Mouse (Mus musculus) natural killer cell, adult 2 months (primary cell): ENCODE results near the gene Vps37c.

Source experiments
- DNase-seq, 2 experiments: peaks; one replicate each; pipeline ENCODE4 v3.0.0; 2022; ENCODE audit warnings: low spot score in 2 of 2

Vps37c gene

GRCm38 (mm10) chr19:10689470-10690166, 1.1 kb downstream of the Vps37c start:
- no peak for DNase-seq

DNA sequence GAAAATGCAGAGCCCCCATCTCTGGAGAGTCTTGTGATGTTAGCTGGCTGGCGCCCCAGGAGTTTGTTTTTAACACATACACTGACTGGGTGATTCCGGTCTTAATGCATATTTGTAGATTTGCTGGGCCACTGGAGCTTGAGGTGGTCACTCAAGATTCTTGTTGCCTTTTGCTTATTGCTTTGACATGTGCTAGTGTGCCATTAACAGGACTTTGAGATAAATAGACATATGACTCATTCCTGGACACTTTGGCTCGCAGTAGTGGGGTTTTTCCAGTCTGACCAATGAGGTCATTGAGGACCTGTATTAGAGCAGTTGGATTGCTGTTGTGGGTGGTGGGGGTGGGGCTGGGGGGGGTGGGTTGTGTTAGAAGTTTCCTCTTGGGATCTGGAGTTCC, 1.8 kb downstream of the Vps37c start:
- peak in 1 of 2 experiments; percentile 34 for DNase-seq

DNA sequence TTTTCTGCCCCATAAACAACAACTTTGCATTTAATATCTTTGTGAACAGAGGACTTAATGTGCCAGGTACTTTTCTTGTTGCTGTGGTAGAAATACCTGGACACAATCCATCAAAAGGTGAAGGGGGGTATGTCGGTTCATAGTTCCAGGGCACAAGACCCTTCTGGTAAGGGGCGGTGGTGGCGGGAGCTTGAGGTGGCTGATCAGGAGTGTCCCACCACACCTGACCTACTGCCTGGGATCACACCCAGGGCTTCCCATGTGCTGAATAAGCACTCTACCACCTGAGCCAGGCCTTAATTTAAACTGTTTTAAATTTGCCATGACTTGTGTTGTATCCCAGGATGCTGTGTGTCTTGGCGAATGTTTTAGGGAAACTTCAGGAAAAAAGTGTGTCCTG, 2.6 kb downstream of the Vps37c start:
- DNase-seq, result no peak

GRCm38 (mm10) chr19:10691660-10692059, 3.1 kb downstream of the Vps37c start:
- no peak for DNase-seq

DNA sequence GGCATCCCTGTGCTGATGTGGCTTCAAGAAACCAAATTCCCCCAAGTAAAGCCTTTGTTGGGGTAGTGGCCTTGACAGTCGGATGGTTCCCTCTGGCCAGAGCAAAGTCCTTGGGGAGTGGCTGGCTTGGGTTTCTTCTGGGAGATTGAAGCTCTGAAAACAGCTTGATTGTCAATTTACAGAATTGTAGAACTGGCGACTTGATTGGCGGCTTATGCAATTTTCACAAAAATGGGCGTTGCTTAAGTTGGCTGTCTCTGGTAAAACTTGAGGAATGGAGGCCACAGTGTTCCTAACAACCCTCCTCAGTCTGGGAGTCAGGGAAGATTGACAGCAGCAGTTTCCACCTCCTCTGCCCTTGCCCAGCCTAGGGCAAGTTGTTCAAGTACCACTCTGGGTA, 3.8 kb downstream of the Vps37c start:
- no peak for DNase-seq

DNA sequence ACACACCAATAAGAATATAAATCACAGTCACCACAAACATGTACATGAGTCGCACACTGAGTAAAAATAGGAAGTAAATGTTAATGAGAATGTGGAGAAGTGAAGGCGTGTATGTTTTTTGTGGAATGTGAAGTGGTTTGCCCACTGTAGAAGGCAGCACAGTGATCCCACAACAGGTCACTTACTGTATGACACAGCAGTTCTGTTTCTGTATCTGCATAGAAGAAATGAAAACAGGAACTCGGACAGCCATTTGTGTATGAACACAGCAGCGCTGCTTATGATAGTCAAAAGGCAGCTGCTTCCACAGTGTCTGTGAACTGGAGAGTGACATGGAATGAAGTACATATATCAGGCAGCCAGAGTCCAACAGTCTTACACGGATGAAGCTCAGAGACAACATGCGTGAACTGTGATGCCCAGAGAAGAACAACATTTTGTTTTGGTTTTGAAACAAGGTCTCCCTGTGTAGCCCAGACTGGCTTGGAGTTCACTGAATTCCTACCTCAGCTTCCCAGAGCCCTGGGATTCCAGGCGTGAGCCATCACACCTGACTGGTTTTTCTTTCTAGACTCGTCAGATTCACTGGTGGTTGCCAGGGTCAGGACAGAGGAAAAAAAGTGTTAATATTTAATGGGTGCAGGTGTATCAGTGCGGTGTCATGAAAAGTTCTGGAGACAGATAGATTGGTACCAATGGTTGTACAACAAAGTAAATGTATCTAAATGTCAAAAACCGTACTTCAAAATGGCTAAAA, 5.6 kb downstream of the Vps37c start:
- DNase-seq, result no peak

GRCm38 (mm10) chr19:10695801-10696200, 7.3 kb downstream of the Vps37c start:
- DNase-seq, result no peak

DNA sequence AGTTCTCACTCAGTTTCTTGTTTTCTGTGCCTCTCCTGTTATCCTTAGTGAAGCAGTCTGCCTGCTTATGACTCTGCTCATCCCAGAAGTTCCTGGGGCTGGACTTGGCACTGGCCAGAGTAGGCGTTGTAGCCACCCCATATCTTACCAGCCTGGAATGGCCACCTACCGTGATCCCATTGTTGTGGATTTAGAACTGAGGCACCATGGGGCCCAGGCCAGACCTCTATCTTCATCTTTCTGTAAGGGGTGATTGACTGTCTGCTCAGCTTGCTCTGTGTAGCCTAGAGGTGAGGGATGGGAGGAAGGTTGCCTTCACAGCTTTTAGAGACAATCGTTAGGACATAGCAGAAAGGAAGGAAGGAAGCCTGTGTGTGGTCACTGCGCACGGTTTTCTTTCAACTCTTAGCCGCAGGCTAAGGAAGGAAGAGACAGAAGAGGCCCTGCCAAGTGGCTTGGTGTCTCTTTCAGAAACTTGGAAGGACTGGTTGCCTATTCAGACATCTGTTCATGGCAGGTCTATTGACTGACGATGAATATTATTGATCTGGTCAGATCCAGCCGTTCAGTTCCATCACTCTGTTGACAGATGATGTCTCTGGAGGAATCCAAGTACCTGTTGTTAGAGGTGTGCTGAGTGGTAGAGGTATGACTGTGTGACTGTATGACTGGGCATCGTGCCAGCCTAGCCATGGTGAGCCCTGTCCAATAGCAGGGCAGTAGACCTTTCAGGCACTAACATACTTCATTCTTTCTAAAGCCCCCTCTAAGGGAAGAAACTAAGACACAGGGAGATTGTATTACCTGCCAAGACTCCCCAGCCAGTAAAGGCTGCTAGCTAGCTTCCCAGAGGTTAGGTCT, 9.8 kb downstream of the Vps37c start:
- peak in 1 of 2 experiments; percentile 49 for DNase-seq

DNA sequence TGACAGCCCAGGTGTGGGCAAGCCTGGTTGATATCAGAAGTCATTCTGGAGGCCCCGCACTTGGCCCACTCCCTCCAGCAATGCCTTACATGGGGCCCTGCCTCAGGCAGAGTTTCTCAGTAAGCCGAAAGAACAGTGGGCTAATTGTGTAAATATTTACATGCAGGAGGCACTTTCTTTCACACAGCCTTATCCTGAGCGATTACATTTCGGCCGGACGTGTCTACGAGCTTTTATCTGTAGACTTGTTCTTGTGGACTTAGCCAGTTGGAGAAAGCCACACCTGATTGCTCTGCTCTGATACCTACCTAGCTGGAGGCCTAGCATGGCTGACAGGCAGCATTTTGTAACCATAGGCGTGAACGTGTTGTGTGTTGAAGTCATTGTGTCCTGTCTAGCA, 11.3 kb downstream of the Vps37c start:
- DNase-seq, result no peak

- DNase-seq, result no peak
These were observed 12.6 kb downstream of the Vps37c start for GRCm38 (mm10) chr19:10701013-10701726.

DNA sequence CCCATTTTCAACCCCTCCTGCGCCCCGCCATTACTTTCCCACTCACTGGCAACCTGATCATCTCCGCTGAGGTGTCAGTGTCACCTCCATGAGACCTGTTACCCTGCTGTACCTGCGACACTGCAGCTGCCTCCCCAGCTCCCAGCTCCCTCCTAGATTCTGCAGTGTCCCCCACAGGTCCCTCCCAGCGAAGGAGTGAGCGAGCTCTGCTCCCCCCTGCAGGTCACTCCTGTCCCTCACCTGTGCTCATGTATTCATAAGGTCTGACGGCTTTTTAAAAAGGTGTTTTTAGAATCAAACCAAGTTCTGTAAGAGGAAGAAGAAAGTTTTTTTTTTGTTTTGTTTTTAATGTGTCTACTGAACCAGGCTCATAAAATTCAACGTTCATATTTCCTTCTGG, 13.6 kb downstream of the Vps37c start:
- DNase-seq, result no peak

DNA sequence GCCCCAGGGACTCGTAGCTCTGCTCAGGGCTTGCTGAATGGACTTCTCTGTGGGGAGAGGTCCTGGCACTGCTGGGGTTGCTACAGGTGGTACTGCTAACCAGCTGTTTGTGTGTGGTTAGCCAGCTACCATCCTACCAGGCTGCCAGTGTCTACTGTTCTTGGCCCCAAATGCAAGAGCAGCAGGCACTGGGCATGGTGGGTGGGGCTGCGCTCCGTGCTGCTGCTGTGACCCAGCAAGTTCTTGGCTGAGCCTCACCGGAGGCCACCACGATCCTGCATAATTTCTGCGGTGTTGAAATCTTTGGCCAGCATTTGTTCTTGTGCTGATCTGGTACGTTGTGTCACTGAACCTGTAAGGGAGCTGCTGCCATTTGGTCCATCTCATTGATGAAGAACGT, 14.9 kb downstream of the Vps37c start:
- no peak for DNase-seq

DNA sequence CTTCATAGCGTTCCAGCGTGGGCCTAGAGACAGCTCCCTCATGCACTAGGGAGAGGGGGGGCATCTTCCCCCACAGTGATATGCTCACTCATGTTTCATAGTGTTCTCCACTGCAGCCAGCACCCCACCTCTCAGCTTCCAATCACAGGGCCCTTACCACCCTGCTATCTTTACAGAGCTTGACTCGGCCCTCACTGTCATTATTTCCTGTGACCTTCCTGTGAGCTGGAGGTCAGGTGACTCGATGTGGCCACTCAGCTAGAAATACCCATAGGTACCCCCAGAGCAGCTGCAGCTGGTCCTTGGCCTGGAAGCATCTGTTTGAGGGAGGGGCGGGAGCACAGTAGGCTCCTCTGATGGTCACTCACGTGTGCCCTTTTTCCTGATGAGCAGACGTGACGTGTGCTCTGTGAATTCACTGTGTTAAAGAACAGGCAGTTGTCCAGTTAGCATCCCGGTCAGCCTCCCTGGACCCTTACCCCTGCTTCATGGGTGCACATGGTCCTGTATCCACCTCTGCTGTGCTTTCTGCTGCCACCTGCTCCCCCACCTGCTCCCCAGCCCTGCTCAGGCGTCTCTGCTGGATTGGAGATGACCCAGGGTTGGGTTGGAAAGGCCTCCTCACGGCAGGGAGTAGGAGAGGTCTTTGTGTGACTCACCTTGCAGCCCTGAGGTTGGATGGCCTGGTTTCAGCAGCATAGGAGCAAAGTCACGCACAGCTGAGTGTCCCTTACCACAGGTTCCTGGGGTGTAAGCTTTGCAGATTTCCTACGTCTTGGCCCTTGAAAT, 18.7 kb downstream of the Vps37c start:
- no peak for DNase-seq

GRCm38 (mm10) chr19:10707881-10708280, 19.3 kb downstream of the Vps37c start:
- no peak for DNase-seq

DNA sequence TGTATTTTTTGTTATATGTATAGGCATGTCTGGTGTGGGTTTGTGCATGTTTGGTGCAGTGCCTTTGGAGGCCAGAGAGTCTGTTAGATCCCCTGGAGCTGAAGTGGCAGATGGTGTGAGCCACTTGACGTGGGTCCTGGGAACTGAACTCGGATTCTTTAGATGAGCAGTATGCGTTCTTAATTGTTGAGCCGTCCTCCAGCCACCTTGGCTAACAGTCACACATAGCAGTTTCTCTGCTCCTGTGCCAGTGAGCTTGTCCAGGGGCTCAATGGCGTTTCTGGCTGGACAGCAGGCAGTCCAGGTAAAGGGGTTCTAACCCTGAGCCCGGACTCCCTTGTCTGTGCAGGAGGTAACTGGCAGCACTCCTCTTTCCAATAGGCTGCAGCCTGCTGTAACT, 20.4 kb downstream of the Vps37c start:
- DNase-seq, result no peak

DNA sequence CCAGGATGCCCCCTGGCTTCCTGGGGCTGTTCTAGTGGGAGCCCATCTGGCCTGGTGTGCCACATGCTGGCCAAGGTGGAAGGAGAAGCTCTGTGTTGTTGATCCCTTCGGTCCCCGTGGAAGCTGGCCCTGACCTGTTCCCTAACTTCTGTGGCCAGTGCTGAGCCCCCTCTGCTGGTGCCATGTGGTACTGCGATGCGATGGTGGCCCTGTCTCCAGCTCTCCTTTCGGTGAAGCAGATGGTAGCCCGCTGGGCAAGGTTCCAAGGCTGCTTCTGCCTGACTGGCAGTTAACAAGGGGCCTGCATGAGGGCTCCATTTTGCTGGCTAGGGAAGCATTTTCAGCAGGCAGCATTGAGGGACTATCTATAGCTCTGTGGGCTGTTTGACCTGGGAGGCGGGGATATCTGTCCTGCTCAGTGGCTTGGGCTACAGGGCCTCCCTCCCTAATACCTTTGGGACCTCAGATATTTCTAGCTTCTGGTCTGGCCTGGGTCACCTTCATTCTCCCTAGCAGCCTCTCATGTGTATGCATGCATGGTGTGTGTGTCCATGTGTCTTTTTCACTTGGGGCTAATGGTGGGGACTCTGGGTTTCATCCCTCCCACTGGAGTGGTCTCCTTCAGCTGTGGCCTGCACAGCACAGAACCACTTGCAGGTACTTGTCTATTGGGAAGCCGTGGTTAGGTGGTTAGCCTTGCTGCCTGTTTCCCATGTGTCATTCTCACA, 21.0 kb downstream of the Vps37c start:
- DNase-seq, result peak; percentile 70 to 76

GRCm38 (mm10) chr19:10710088-10710511, 21.6 kb downstream of the Vps37c start:
- peak; percentile 46 to 56 for DNase-seq

DNA sequence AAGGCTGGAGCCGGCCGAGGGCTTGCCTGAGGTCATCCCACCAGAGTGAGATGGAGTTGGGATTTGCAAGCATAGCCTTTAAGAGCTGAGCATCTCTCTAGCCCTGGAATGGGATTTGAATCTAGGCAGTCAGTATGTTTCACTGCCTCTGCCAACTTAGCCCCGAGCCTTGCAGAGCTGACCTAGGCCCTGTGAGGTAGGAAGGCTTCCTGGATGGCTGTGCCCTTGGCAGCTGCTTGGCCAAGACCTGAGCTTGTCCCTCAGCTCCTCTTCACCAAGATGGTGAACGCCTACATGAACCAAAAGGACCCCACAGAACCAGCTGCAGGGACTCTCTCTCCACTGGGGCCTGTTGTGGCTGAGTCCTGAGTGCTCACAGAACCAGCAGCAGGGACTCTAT, 22.2 kb downstream of the Vps37c start:
- no peak for DNase-seq

DNA sequence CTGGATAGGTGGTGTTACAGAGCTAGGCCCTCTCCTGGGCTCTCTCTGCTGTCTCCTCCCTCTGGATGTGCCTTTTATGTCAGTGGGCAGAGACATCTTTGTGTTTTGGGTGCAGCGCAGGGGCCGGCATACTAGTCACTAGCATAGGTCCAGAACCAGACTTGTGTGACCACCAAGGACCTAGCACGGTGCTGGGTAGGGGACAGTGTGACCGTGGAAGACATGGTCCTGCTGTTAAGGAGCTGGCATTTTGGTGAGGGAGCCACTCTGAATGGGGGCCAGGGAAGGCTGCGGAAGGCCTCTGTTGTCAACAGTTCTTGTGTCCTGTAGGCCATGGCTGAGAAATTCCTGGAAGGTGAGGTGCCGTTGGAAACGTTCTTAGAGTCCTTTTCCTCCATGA, 23.7 kb downstream of the Vps37c start:
- no peak for DNase-seq

DNA sequence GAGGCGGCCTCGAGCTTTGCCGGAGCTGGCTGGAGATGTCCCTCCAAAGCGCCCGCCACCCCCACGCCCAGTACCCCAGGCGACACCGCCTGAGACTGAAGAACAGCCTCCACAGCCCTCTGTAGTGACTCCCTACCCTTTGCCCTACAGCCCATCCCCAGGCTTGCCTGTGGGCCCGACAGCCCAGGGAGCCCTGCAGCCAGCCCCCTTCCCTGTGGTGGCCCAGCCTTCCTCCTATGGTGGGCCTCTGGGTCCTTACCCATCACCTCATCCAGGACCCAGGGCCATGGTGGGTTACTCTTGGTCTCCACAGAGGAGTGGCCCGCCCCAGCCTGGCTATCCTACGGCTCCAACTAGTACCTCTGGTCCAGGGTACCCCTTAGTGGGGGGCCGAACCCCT, 24.1 kb downstream of the Vps37c start:
- no peak for DNase-seq
